Mouse (Mus musculus): Measurements from ENCODE around the gene Csmd2.

DNA sequence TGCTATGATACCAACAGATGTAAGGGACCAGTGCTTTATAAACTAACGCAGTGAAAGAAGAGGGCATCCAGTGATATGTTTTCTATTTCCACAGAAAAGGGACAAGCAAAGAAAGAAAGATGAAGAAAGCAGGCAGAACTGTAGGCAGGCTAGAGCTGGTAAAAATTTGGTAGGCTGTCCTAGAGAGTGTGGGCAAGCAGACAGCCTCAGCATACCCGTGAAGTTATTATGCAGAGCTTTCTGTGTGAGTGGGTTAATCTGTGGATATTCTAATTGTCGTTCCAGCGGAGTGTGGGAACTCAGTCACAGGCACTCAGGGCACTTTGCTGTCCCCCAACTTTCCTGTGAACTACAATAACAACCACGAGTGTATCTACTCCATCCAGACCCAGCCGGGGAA is 412.4 kb downstream of the Csmd2 start:
- no peak for TF ChIP-seq POLR2A (IDR thresholded peaks at IDR 0.05; ENCODE audit: borderline replicate concordance, insufficient read depth, low read length)
- no peak for TF ChIP-seq CTCF (IDR thresholded peaks at IDR 0.05; ENCODE audit: borderline replicate concordance, insufficient read depth, low read depth, low read length)
